Mouse (Mus musculus): ENCODE measurements around the gene Rin2. TPM values are rescaled to one million over a fixed set of nuclear protein-coding genes. Genes with fewer than 3 reads are reported as not detected.

Gene Rin2
- polyA plus RNA-seq, 1 experiment from 2014 or later: 16.9 TPM

- ATAC-seq: no peak
- Histone ChIP-seq H3K36me3 (ENCODE audit: control insufficient read depth, insufficient read depth, low read length) (no peaks in the 10 kb centered on the region), H3K4me1 (ENCODE audit: control insufficient read depth, insufficient read depth, low read length) (no peaks in the 10 kb centered on the region), H3K4me2 (ENCODE audit: low read depth, low read length) (no peak overlapping the region), H3K9me3 (ENCODE audit: control insufficient read depth, low read length) (no peaks in the 10 kb centered on the region), H3K27ac (ENCODE audit: low read length) (no peak overlapping the region), H3K27me3 (replicated peaks; ENCODE audit: control insufficient read depth, insufficient read depth, low read length) (no peaks in the 10 kb centered on the region), H3K9ac (ENCODE audit: low read depth, low read length) (no peak overlapping the region), H3K4me3 (ENCODE audit: low read length) (no peak overlapping the region)
These were observed 86.4 kb downstream of the Rin2 start for GRCm38 (mm10) chr2:145761436-145761835.

- Histone ChIP-seq H3K9me3 (ENCODE audit: control insufficient read depth, low read length) (no peaks in the 10 kb centered on the region), H3K27me3 (replicated peaks; ENCODE audit: control insufficient read depth, insufficient read depth, low read length) (no peaks in the 10 kb centered on the region), H3K36me3 (ENCODE audit: control insufficient read depth, insufficient read depth, low read length) (no peaks in the 10 kb centered on the region), H3K27ac (ENCODE audit: low read length) (no peak overlapping the region), H3K4me3 (ENCODE audit: low read length) (no peak overlapping the region), H3K4me1 (ENCODE audit: control insufficient read depth, insufficient read depth, low read length) (no peaks in the 10 kb centered on the region), H3K9ac (ENCODE audit: low read depth, low read length) (no peak overlapping the region), H3K4me2 (ENCODE audit: low read depth, low read length) (no peak overlapping the region)
- 49% methylated on average over 10 of the region's 10 CpGs for WGBS
- ATAC-seq: no peak
These were observed 94.9 kb downstream of the Rin2 start for GRCm38 (mm10) chr2:145769964-145770363.

- Histone ChIP-seq H3K4me2 (ENCODE audit: low read depth, low read length) (no peak overlapping the region), H3K36me3 (ENCODE audit: control insufficient read depth, insufficient read depth, low read length) (no peaks in the 10 kb centered on the region), H3K27me3 (replicated peaks; ENCODE audit: control insufficient read depth, insufficient read depth, low read length) (no peaks in the 10 kb centered on the region), H3K9ac (ENCODE audit: low read depth, low read length) (no peak overlapping the region), H3K4me1 (ENCODE audit: control insufficient read depth, insufficient read depth, low read length) (no peaks in the 10 kb centered on the region), H3K27ac (ENCODE audit: low read length) (no peak overlapping the region), H3K4me3 (ENCODE audit: low read length) (no peak overlapping the region), H3K9me3 (ENCODE audit: control insufficient read depth, low read length) (no peaks in the 10 kb centered on the region)
- WGBS: 70% methylated on average over 7 of the region's 7 CpGs
- ATAC-seq: no peak
These were observed 95.9 kb downstream of the Rin2 start for GRCm38 (mm10) chr2:145770730-145771536.

GRCm38 (mm10) chr2:145783247-145783646 is 108.2 kb downstream of the Rin2 start:
- Histone ChIP-seq H3K9me3 (ENCODE audit: control insufficient read depth, low read length) (no peaks in the 10 kb centered on the region), H3K4me3 (ENCODE audit: low read length) (no peak overlapping the region), H3K9ac (ENCODE audit: low read depth, low read length) (no peak overlapping the region), H3K4me2 (ENCODE audit: low read depth, low read length) (no peak overlapping the region), H3K27me3 (replicated peaks; ENCODE audit: control insufficient read depth, insufficient read depth, low read length) (no peaks in the 10 kb centered on the region), H3K27ac (ENCODE audit: low read length) (no peak overlapping the region), H3K36me3 (ENCODE audit: control insufficient read depth, insufficient read depth, low read length) (no peaks in the 10 kb centered on the region), H3K4me1 (ENCODE audit: control insufficient read depth, insufficient read depth, low read length) (peaks cover 23% of the 10 kb centered on the region)
- WGBS: 56% methylated on average over 6 of the region's 6 CpGs
- ATAC-seq: no peak

- no peaks in the 10 kb centered on the region for H3K36me3 ChIP-seq (ENCODE audit: control insufficient read depth, insufficient read depth, low read length)
- no peak for ATAC-seq
- no peaks in the 10 kb centered on the region for H3K9me3 ChIP-seq (ENCODE audit: control insufficient read depth, low read length)
- no peak overlapping the region for H3K4me3 ChIP-seq (ENCODE audit: low read length)
- H3K27me3 ChIP-seq (replicated peaks; ENCODE audit: control insufficient read depth, insufficient read depth, low read length): no peaks in the 10 kb centered on the region
- peaks cover 23% of the 10 kb centered on the region for H3K4me1 ChIP-seq (ENCODE audit: control insufficient read depth, insufficient read depth, low read length)
- 37% methylated on average over 13 of the region's 13 CpGs for WGBS
- H3K4me2 ChIP-seq (ENCODE audit: low read depth, low read length): no peak overlapping the region
- no peak overlapping the region for H3K9ac ChIP-seq (ENCODE audit: low read depth, low read length)
- H3K27ac ChIP-seq (ENCODE audit: low read length): peak overlapping the region; percentile 40
These were observed 109.4 kb downstream of the Rin2 start for GRCm38 (mm10) chr2:145784246-145784935.

GRCm38 (mm10) chr2:145784964-145785363 is 109.9 kb downstream of the Rin2 start:
- H3K27ac ChIP-seq (ENCODE audit: low read length): peak overlapping the region; percentile 40
- no peaks in the 10 kb centered on the region for H3K27me3 ChIP-seq (replicated peaks; ENCODE audit: control insufficient read depth, insufficient read depth, low read length)
- 77% methylated on average over 1 of the region's 1 CpGs for WGBS
- no peak overlapping the region for H3K4me3 ChIP-seq (ENCODE audit: low read length)
- H3K36me3 ChIP-seq (ENCODE audit: control insufficient read depth, insufficient read depth, low read length): no peaks in the 10 kb centered on the region
- no peak for ATAC-seq
- no peaks in the 10 kb centered on the region for H3K9me3 ChIP-seq (ENCODE audit: control insufficient read depth, low read length)
- peaks cover 23% of the 10 kb centered on the region for H3K4me1 ChIP-seq (ENCODE audit: control insufficient read depth, insufficient read depth, low read length)
- H3K9ac ChIP-seq (ENCODE audit: low read depth, low read length): no peak overlapping the region
- no peak overlapping the region for H3K4me2 ChIP-seq (ENCODE audit: low read depth, low read length)

- Histone ChIP-seq H3K4me3 (ENCODE audit: low read length) (peak overlapping the region; percentile 52), H3K27me3 (replicated peaks; ENCODE audit: control insufficient read depth, insufficient read depth, low read length) (no peaks in the 10 kb centered on the region), H3K9me3 (ENCODE audit: control insufficient read depth, low read length) (no peaks in the 10 kb centered on the region), H3K36me3 (ENCODE audit: control insufficient read depth, insufficient read depth, low read length) (no peaks in the 10 kb centered on the region), H3K4me1 (ENCODE audit: control insufficient read depth, insufficient read depth, low read length) (peaks cover 23% of the 10 kb centered on the region), H3K4me2 (ENCODE audit: low read depth, low read length) (peak overlapping the region; percentile 70), H3K27ac (ENCODE audit: low read length) (peak overlapping the region; percentile 87), H3K9ac (ENCODE audit: low read depth, low read length) (peak overlapping the region; percentile 72)
- peak; percentile 71 for ATAC-seq
- 2% methylated on average over 18 of the region's 18 CpGs for WGBS
These were observed 111.0 kb downstream of the Rin2 start for GRCm38 (mm10) chr2:145785758-145786617.

- Histone ChIP-seq H3K27me3 (replicated peaks; ENCODE audit: control insufficient read depth, insufficient read depth, low read length) (no peaks in the 10 kb centered on the region), H3K27ac (ENCODE audit: low read length) (peak overlapping the region; percentile 87), H3K9me3 (ENCODE audit: control insufficient read depth, low read length) (no peaks in the 10 kb centered on the region), H3K4me2 (ENCODE audit: low read depth, low read length) (peak overlapping the region; percentile 70), H3K36me3 (ENCODE audit: control insufficient read depth, insufficient read depth, low read length) (no peaks in the 10 kb centered on the region), H3K4me1 (ENCODE audit: control insufficient read depth, insufficient read depth, low read length) (peaks cover 23% of the 10 kb centered on the region), H3K4me3 (ENCODE audit: low read length) (peak overlapping the region; percentile 52), H3K9ac (ENCODE audit: low read depth, low read length) (peak overlapping the region; percentile 72)
- WGBS: 10% methylated on average over 3 of the region's 3 CpGs
- ATAC-seq: no peak
These were observed 111.6 kb downstream of the Rin2 start for GRCm38 (mm10) chr2:145786618-145786932.

GRCm38 (mm10) chr2:145787486-145787885 is 112.5 kb downstream of the Rin2 start:
- Histone ChIP-seq H3K9me3 (ENCODE audit: control insufficient read depth, low read length) (no peaks in the 10 kb centered on the region), H3K4me3 (ENCODE audit: low read length) (peak overlapping the region; percentile 11; the same call in 1 of the 2 replicates), H3K4me2 (ENCODE audit: low read depth, low read length) (peak overlapping the region; percentile 70), H3K4me1 (ENCODE audit: control insufficient read depth, insufficient read depth, low read length) (peaks cover 23% of the 10 kb centered on the region), H3K27ac (ENCODE audit: low read length) (peak overlapping the region; percentile 42), H3K36me3 (ENCODE audit: control insufficient read depth, insufficient read depth, low read length) (no peaks in the 10 kb centered on the region), H3K27me3 (replicated peaks; ENCODE audit: control insufficient read depth, insufficient read depth, low read length) (no peaks in the 10 kb centered on the region), H3K9ac (ENCODE audit: low read depth, low read length) (no peak overlapping the region)
- peak; percentile 83 for ATAC-seq
- 46% methylated on average over 7 of the region's 7 CpGs for WGBS

Data from intestine, embryonic 16.5 days (tissue).